Mouse (Mus musculus): Measurements from ENCODE around the gene Akr1d1. TPM values are rescaled to one million over a fixed set of nuclear protein-coding genes. Genes with fewer than 3 reads are reported as not detected.

Gene Akr1d1
- polyA plus RNA-seq, 1 experiment from 2014 or later, result not detected

DNA sequence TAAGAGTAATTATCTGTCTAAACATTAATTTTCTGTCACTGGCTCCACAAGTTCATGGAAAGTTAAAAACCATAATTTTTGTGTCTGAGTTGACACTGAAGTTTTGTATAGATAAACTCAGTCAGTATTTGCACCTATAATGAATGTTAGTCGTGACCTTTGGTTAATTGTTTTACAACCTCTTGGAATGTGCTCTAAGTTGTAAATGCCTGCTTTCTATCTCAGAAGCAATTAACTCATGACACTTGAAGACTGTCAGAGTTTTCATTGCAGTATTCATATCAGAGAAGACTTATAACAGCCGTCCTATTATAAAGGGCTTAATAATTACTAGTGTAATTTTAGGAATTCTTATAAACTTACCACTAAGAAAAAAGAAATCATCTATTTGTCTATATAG is 43.0 kb downstream of the Akr1d1 start:
- Histone ChIP-seq H3K4me1 (ENCODE audit: control insufficient read depth, insufficient read depth, low read length) (no peaks in the 10 kb centered on the region), H3K9ac (replicated peaks; ENCODE audit: low read depth, low read length) (no peak overlapping the region), H3K36me3 (ENCODE audit: control insufficient read depth, insufficient read depth, low read length) (no peaks in the 10 kb centered on the region), H3K4me3 (ENCODE audit: low read depth, low read length) (no peak overlapping the region), H3K4me2 (replicated peaks; ENCODE audit: low read depth, low read length) (no peak overlapping the region), H3K27ac (ENCODE audit: low read length) (no peak overlapping the region), H3K27me3 (ENCODE audit: control insufficient read depth, insufficient read depth, low read length) (no peaks in the 10 kb centered on the region), H3K9me3 (ENCODE audit: control insufficient read depth, low read depth, low read length) (no peaks in the 10 kb centered on the region)
- no peak for ATAC-seq (ENCODE audit: insufficient number of reproducible peaks, insufficient read depth, low FRiP score, low read depth)
- 17% methylated on average over 2 of the region's 2 CpGs for WGBS

DNA sequence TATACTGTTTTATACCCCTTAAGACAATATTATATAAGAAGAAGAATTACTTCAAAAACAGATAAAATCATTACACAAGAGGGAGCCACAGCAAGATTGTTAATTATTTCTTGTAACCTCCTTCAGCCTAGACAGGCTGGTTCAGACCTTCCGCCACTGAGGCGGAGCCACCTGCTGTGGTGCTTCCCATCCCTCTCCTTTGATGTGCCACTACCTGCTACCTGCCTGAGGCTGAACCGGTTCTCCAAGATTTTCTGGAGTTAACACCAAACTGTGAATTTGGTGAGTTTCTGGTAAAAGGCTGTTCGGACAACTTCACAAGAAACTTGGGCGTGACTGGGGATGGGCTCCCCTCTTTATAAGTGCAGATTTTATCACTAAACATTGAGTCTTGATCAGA is 50.5 kb downstream of the Akr1d1 start:
- H3K9me3 ChIP-seq (ENCODE audit: control insufficient read depth, low read depth, low read length), result no peaks in the 10 kb centered on the region
- 59% methylated on average over 5 of the region's 5 CpGs for WGBS
- H3K4me1 ChIP-seq (ENCODE audit: control insufficient read depth, insufficient read depth, low read length), result no peaks in the 10 kb centered on the region
- no peaks in the 10 kb centered on the region for H3K27me3 ChIP-seq (ENCODE audit: control insufficient read depth, insufficient read depth, low read length)
- no peak overlapping the region for H3K9ac ChIP-seq (replicated peaks; ENCODE audit: low read depth, low read length)
- H3K27ac ChIP-seq (ENCODE audit: low read length), result no peak overlapping the region
- no peak for ATAC-seq (ENCODE audit: insufficient number of reproducible peaks, insufficient read depth, low FRiP score, low read depth)
- H3K4me3 ChIP-seq (ENCODE audit: low read depth, low read length), result no peak overlapping the region
- H3K4me2 ChIP-seq (replicated peaks; ENCODE audit: low read depth, low read length), result no peak overlapping the region
- no peaks in the 10 kb centered on the region for H3K36me3 ChIP-seq (ENCODE audit: control insufficient read depth, insufficient read depth, low read length)

DNA sequence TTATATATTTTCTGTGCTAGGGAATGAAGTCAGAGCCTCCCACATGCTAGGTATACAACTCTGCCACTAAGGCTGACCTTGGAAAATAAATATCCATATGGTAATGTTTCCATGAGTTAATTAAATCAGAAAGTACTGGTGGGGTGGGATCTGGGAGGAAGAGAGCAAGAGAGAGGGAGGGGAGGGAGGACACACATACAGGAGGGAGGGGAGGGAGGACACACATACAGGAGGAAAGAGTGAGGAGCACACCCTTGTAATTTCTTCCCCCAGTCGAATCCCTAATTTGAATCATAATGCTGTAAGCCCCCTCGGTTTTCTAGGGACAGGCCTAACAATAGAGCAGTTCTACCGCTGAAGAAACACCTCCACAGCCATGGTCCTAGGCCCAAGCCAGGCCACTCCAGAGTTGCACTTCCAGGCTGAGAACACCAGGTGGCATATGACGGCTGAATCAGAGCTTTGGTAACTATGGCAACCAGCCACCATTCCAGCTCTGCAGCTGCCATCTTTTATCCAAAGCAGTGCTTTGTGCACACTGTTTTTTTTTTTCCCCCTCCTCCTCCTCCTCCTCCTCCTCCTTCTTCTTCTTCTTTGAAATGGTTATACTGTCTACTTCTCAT is 59.5 kb downstream of the Akr1d1 start:
- Histone ChIP-seq H3K4me3 (ENCODE audit: low read depth, low read length) (no peak overlapping the region), H3K36me3 (ENCODE audit: control insufficient read depth, insufficient read depth, low read length) (no peaks in the 10 kb centered on the region), H3K4me2 (replicated peaks; ENCODE audit: low read depth, low read length) (no peak overlapping the region), H3K9me3 (ENCODE audit: control insufficient read depth, low read depth, low read length) (no peaks in the 10 kb centered on the region), H3K9ac (replicated peaks; ENCODE audit: low read depth, low read length) (no peak overlapping the region), H3K27me3 (ENCODE audit: control insufficient read depth, insufficient read depth, low read length) (no peaks in the 10 kb centered on the region), H3K27ac (ENCODE audit: low read length) (no peak overlapping the region), H3K4me1 (ENCODE audit: control insufficient read depth, insufficient read depth, low read length) (no peaks in the 10 kb centered on the region)
- WGBS, result 34% methylated on average over 4 of the region's 4 CpGs
- no peak; the same call in 1 of the 2 replicates for ATAC-seq (ENCODE audit: insufficient number of reproducible peaks, insufficient read depth, low FRiP score, low read depth)

DNA sequence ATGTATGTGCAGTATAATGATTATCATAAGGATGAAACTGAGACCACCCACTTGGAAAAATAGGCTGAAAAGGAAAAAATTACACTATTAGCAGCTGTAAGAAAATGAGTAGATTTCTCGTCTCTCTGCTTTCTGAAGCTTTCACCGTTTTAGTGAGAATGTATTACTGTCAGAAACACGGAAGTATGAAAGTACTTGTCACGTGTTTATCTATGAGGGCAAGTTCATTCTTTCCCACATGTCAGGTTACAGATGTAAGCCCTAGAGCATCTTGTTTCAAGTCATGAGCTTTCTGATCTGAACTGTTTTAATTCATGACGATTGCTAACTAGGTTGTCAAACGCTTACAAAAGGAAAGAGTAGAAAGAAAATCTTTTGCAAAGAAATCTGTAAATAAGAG is 60.8 kb downstream of the Akr1d1 start:
- Histone ChIP-seq H3K27ac (ENCODE audit: low read length) (no peak overlapping the region), H3K27me3 (ENCODE audit: control insufficient read depth, insufficient read depth, low read length) (no peaks in the 10 kb centered on the region), H3K9me3 (ENCODE audit: control insufficient read depth, low read depth, low read length) (no peaks in the 10 kb centered on the region), H3K36me3 (ENCODE audit: control insufficient read depth, insufficient read depth, low read length) (no peaks in the 10 kb centered on the region), H3K4me3 (ENCODE audit: low read depth, low read length) (no peak overlapping the region), H3K9ac (replicated peaks; ENCODE audit: low read depth, low read length) (no peak overlapping the region), H3K4me2 (replicated peaks; ENCODE audit: low read depth, low read length) (no peak overlapping the region), H3K4me1 (ENCODE audit: control insufficient read depth, insufficient read depth, low read length) (no peaks in the 10 kb centered on the region)
- ATAC-seq (ENCODE audit: insufficient number of reproducible peaks, insufficient read depth, low FRiP score, low read depth), result no peak
- 66% methylated on average over 6 of the region's 6 CpGs for WGBS

DNA sequence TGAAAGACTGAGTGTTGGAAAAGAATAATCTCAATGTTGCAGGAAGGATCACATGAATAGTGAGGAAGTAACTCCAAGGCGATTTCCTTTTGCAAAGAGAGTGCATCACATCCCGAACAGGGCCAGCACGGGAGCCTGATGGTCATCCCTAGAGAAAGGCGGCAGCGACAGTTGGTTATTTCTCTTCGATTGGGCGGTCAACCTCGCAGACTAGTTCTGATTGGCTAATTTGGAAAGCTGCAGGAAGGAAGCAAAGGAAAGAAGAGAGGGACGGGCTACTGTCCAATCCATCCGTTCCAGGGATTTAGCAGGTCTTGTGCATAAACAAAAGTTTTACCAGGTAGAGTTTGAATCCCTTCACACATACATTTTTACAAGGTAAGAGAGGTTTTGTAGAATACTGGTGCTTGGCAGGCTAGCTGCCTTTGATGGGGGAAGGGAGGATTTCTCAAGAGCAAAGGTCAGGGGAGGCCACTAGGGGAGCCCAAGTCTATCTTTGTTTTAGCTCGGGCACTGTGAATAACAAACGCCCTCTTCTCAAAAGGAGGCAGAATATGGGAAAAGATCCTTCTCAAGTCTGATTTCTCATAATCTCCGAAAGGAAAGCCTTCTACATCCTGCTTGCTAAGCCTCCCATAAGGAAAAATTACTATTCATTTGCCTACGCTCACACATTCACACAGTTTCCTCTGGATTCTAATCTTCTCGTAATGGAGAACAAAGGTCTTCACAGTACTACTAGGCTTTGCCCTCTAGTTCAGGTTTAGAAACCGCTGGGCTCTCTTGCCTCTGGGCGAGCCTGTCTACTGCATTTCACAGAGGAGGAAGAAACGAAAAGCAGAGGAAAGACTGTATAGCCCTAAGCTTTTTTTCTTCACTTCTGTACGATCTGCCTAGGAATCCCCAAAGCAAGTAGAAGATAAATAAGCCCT is 62.4 kb downstream of the Akr1d1 start:
- Histone ChIP-seq H3K27ac (ENCODE audit: low read length) (no peak overlapping the region), H3K27me3 (ENCODE audit: control insufficient read depth, insufficient read depth, low read length) (no peaks in the 10 kb centered on the region), H3K4me1 (ENCODE audit: control insufficient read depth, insufficient read depth, low read length) (no peaks in the 10 kb centered on the region), H3K36me3 (ENCODE audit: control insufficient read depth, insufficient read depth, low read length) (no peaks in the 10 kb centered on the region), H3K9ac (replicated peaks; ENCODE audit: low read depth, low read length) (no peak overlapping the region), H3K9me3 (ENCODE audit: control insufficient read depth, low read depth, low read length) (no peaks in the 10 kb centered on the region), H3K4me3 (ENCODE audit: low read depth, low read length) (no peak overlapping the region), H3K4me2 (replicated peaks; ENCODE audit: low read depth, low read length) (no peak overlapping the region)
- 59% methylated on average over 19 of the region's 19 CpGs for WGBS
- ATAC-seq (ENCODE audit: insufficient number of reproducible peaks, insufficient read depth, low FRiP score, low read depth), result no peak

DNA sequence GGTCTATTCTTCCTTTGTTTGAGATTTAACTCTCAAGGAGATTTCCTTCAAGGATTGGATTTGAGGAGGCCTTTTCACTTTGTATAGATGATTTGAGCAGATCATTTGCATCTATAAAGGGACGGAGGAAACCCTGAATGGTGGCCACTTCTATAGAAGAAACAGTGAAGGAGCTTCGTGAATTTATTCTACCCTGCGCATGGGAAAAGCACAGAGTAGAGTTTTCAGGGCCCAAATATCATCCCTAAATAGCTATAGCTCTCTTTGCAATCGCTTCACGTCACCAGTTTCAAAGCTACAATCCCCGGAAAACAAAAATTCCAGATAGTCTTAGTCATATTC is 63.0 kb downstream of the Akr1d1 start:
- 74% methylated on average over 6 of the region's 6 CpGs for WGBS
- Histone ChIP-seq H3K4me2 (replicated peaks; ENCODE audit: low read depth, low read length) (no peak overlapping the region), H3K4me1 (ENCODE audit: control insufficient read depth, insufficient read depth, low read length) (no peaks in the 10 kb centered on the region), H3K27me3 (ENCODE audit: control insufficient read depth, insufficient read depth, low read length) (no peaks in the 10 kb centered on the region), H3K36me3 (ENCODE audit: control insufficient read depth, insufficient read depth, low read length) (no peaks in the 10 kb centered on the region), H3K9me3 (ENCODE audit: control insufficient read depth, low read depth, low read length) (no peaks in the 10 kb centered on the region), H3K4me3 (ENCODE audit: low read depth, low read length) (no peak overlapping the region), H3K9ac (replicated peaks; ENCODE audit: low read depth, low read length) (no peak overlapping the region), H3K27ac (ENCODE audit: low read length) (no peak overlapping the region)
- ATAC-seq (ENCODE audit: insufficient number of reproducible peaks, insufficient read depth, low FRiP score, low read depth), result no peak

DNA sequence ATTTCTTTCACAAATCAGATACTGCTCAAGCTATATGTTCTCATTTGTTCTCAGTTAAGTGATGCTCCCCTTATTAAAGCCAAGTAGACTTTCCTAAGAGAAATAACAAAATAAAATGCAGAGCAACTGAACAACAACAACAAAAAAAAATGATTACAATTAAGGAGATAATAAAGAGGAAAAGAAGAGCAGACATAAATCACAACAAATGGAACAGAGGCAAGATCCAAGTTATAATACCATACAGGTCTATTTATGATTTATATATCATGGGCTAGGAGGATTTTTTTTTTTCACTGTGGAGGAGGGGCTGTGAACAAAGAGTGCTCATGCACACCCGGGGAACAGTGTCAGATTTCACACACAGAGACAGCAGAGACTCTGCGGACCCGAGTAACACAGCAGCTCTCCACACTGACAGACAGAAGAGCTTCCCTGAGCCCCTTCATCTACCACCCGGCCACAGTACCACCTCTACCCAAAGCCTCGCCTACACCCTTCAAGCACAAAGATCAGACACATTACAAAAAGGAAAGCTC is 63.6 kb downstream of the Akr1d1 start:
- H3K4me2 ChIP-seq (replicated peaks; ENCODE audit: low read depth, low read length), result no peak overlapping the region
- no peak overlapping the region for H3K4me3 ChIP-seq (ENCODE audit: low read depth, low read length)
- no peak overlapping the region for H3K27ac ChIP-seq (ENCODE audit: low read length)
- no peaks in the 10 kb centered on the region for H3K9me3 ChIP-seq (ENCODE audit: control insufficient read depth, low read depth, low read length)
- H3K27me3 ChIP-seq (ENCODE audit: control insufficient read depth, insufficient read depth, low read length), result no peaks in the 10 kb centered on the region
- H3K9ac ChIP-seq (replicated peaks; ENCODE audit: low read depth, low read length), result no peak overlapping the region
- H3K4me1 ChIP-seq (ENCODE audit: control insufficient read depth, insufficient read depth, low read length), result no peaks in the 10 kb centered on the region
- H3K36me3 ChIP-seq (ENCODE audit: control insufficient read depth, insufficient read depth, low read length), result no peaks in the 10 kb centered on the region
- no peak for ATAC-seq (ENCODE audit: insufficient number of reproducible peaks, insufficient read depth, low FRiP score, low read depth)
- 23% methylated on average over 5 of the region's 5 CpGs for WGBS

DNA sequence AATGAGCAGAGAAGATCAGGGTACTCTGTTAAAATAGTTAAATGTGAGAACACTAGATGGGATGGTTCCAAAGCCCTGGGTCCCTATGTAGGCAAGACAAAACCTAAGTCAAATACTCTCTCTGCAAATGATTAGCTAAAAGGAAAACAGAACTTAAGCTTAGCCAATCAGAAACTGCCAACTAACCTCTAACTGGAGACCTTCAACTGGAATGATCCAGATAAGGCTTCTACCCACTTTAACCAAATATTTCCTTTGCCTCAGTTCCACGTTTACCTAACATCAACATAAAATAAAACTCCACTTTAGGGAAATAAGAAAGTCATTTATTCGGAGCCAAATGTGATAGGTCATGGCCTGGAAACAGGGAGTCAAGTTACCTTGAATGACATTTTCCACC is 67.1 kb downstream of the Akr1d1 start:
- Histone ChIP-seq H3K9me3 (ENCODE audit: control insufficient read depth, low read depth, low read length) (no peaks in the 10 kb centered on the region), H3K4me1 (ENCODE audit: control insufficient read depth, insufficient read depth, low read length) (no peaks in the 10 kb centered on the region), H3K27me3 (ENCODE audit: control insufficient read depth, insufficient read depth, low read length) (no peaks in the 10 kb centered on the region), H3K9ac (replicated peaks; ENCODE audit: low read depth, low read length) (no peak overlapping the region), H3K27ac (ENCODE audit: low read length) (no peak overlapping the region), H3K4me2 (replicated peaks; ENCODE audit: low read depth, low read length) (no peak overlapping the region), H3K36me3 (ENCODE audit: control insufficient read depth, insufficient read depth, low read length) (no peaks in the 10 kb centered on the region), H3K4me3 (ENCODE audit: low read depth, low read length) (no peak overlapping the region)
- 40% methylated on average over 2 of the region's 2 CpGs for WGBS
- ATAC-seq (ENCODE audit: insufficient number of reproducible peaks, insufficient read depth, low FRiP score, low read depth), result peak; percentile 81; the same call in 1 of the 2 replicates

All from stomach, embryonic 14.5 days (tissue).